Mouse (Mus musculus): ENCODE measurements at regions not wholly inside any gene's neighbourhood (a gene's known extent, or its start where the extent isn't known, plus 50 kb on each side); places are given as distances from the start of the nearest gene placed in this dataset.
A peak's percentile ranks its signal among the peaks of the same experiment; 100 is the strongest.

- DNase-seq = no peak
Measured at GRCm38 (mm10) chr6:31165011-31165410, 206.1 kb upstream of the Klf14 start.

- DNase-seq = no peak
Measured at GRCm38 (mm10) chr6:31166347-31166746, 207.5 kb upstream of the Klf14 start.

GRCm38 (mm10) chr6:31167732-31168131 is 208.9 kb upstream of the Klf14 start:
- no peak for DNase-seq

- no peak for DNase-seq
Measured at GRCm38 (mm10) chr6:31168730-31169129, 209.9 kb upstream of the Klf14 start.

- no peak for DNase-seq
Measured at GRCm38 (mm10) chr6:31169343-31169742, 210.5 kb upstream of the Klf14 start.

GRCm38 (mm10) chr6:31169868-31170600 is 211.2 kb upstream of the Klf14 start:
- no peak for DNase-seq

GRCm38 (mm10) chr6:31171831-31172569 is 213.1 kb upstream of the Klf14 start:
- DNase-seq = no peak

GRCm38 (mm10) chr6:31175769-31176168 is 216.9 kb upstream of the Klf14 start:
- DNase-seq = no peak

- no peak for DNase-seq
Measured at GRCm38 (mm10) chr6:31176368-31176767, 217.5 kb upstream of the Klf14 start.

GRCm38 (mm10) chr6:31176831-31177230 is 218.0 kb upstream of the Klf14 start:
- no peak for DNase-seq

- peak in 1 of 2 experiments; percentile 55 for DNase-seq
Measured at GRCm38 (mm10) chr6:31178201-31178880, 219.5 kb upstream of the Klf14 start.

- DNase-seq = no peak
Measured at GRCm38 (mm10) chr6:31182284-31182683, 216.3 kb upstream of the Mkln1 start.

- no peak for DNase-seq
Measured at GRCm38 (mm10) chr6:31183127-31183526, 215.4 kb upstream of the Mkln1 start.

- peak; percentile 66 to 76 for DNase-seq
Measured at GRCm38 (mm10) chr6:31184554-31184953, 214.0 kb upstream of the Mkln1 start.

- no peak for DNase-seq
Measured at GRCm38 (mm10) chr6:31185151-31185550, 213.4 kb upstream of the Mkln1 start.

GRCm38 (mm10) chr6:31188066-31188465 is 210.5 kb upstream of the Mkln1 start:
- no peak for DNase-seq

GRCm38 (mm10) chr6:31189060-31189459 is 209.5 kb upstream of the Mkln1 start:
- no peak for DNase-seq

- DNase-seq = no peak
Measured at GRCm38 (mm10) chr6:31190070-31190469, 208.5 kb upstream of the Mkln1 start.

GRCm38 (mm10) chr6:31190628-31191373 is 207.7 kb upstream of the Mkln1 start:
- DNase-seq = no peak

- DNase-seq = peak; percentile 48 to 57
Measured at GRCm38 (mm10) chr6:31191577-31191976, 207.0 kb upstream of the Mkln1 start.

GRCm38 (mm10) chr6:31192197-31192596 is 206.3 kb upstream of the Mkln1 start:
- no peak for DNase-seq

GRCm38 (mm10) chr6:31193202-31193601 is 205.3 kb upstream of the Mkln1 start:
- no peak for DNase-seq
